Mouse (Mus musculus) CH12.LX (cell line): Measurements from ENCODE around the gene D1Ertd622e. TPM values are rescaled to one million over a fixed set of nuclear protein-coding genes. Genes with fewer than 3 reads are reported as not detected.

ENCODE experiments used
- DNase-seq: peaks from one replicate; pipeline ENCODE4 v3.0.0-alpha.2; 2013; ENCODE audit errors: extremely low read depth
- H3K27ac ChIP-seq: 2 replicates; pipeline ENCODE4 v1.5.1; 2012; ENCODE audit warnings: low read depth, mild to moderate bottlenecking, control low read depth, moderate library complexity; ENCODE audit not compliant: insufficient read depth
- H3K27me3 ChIP-seq: replicated peaks from 2 replicates; pipeline ENCODE3; 2012; ENCODE audit warnings: inconsistent platforms
- H3K36me3 ChIP-seq, 2 experiments: replicated peaks in 1 of 2; 2 replicates each; pipeline versions ENCODE3 to v1.6.1; 2012; ENCODE audit warnings: inconsistent platforms in 1 of 2, low read length in 1 of 2, mild to moderate bottlenecking in 1 of 2, mixed read lengths in 1 of 2, moderate library complexity in 1 of 2; ENCODE audit not compliant: control insufficient read depth in 1 of 2, insufficient read depth in 1 of 2
- H3K4me1 ChIP-seq, 2 experiments: 2 replicates each; pipeline ENCODE4 v1.6.1; 2012; ENCODE audit warnings: inconsistent platforms in 1 of 2, moderate library complexity in 1 of 2; ENCODE audit not compliant: insufficient read depth in 2 of 2, control insufficient read depth in 1 of 2
- H3K4me2 ChIP-seq: 2 replicates; pipeline ENCODE4 v1.6.1; 2012; ENCODE audit warnings: low read depth, mild to moderate bottlenecking, control low read depth; ENCODE audit not compliant: poor library complexity, insufficient read depth, severe bottlenecking
- H3K4me3 ChIP-seq, 3 experiments: fragments of 150-350 bp in 1 of 3; sonication (generic) in 1 of 3; replicated peaks in 1 of 3; 2 replicates each; pipeline versions ENCODE3 to v1.5.1; 2011 to 2012; ENCODE audit warnings: low read depth in 2 of 3, low read length in 2 of 3, mild to moderate bottlenecking in 2 of 3, moderate library complexity in 2 of 3, control low read depth in 1 of 3, improper control_type of control experiment in 1 of 3, inconsistent platforms in 1 of 3, mixed read lengths in 1 of 3; ENCODE audit not compliant: poor library complexity in 1 of 3
- H3K79me2 ChIP-seq: replicated peaks from 2 replicates; pipeline ENCODE4 v1.6.1; 2012; ENCODE audit warnings: mild to moderate bottlenecking, moderate library complexity; ENCODE audit not compliant: control insufficient read depth, poor library complexity, insufficient read depth, severe bottlenecking; ENCODE audit errors: extremely low read depth
- H3K9ac ChIP-seq: 2 replicates; pipeline ENCODE4 v1.6.1; 2012; ENCODE audit warnings: low read depth, mild to moderate bottlenecking, control low read depth, moderate library complexity; ENCODE audit not compliant: insufficient read depth
- H3K9me3 ChIP-seq: replicated peaks from 2 replicates; pipeline ENCODE3; 2012; ENCODE audit warnings: low read length, inconsistent platforms, mixed read lengths
- BHLHE40 ChIP-seq: IDR thresholded peaks from 2 replicates; pipeline ENCODE4 v1.6.1; 2011; ENCODE audit warnings: mild to moderate bottlenecking, low read depth, low read length, improper control_type of control experiment
- CTCF ChIP-seq, 2 experiments: IDR thresholded peaks in 1 of 2; conservative IDR thresholded peaks in 1 of 2; 2 replicates each; pipeline ENCODE4 v1.5.1; 2011 to 2012; ENCODE audit warnings: low read depth in 2 of 2, low read length in 2 of 2, improper control_type of control experiment in 1 of 2, inconsistent platforms in 1 of 2, mild to moderate bottlenecking in 1 of 2, moderate library complexity in 1 of 2
- E2F4 ChIP-seq: IDR thresholded peaks from 2 replicates; pipeline ENCODE4 v1.6.1; 2011; ENCODE audit warnings: low read depth, low read length, improper control_type of control experiment; ENCODE audit not compliant: insufficient replicate concordance
- EP300 ChIP-seq: IDR thresholded peaks from 2 replicates; pipeline ENCODE4 v1.6.1; 2011; ENCODE audit warnings: low read length, improper control_type of control experiment
- ETS1 ChIP-seq: conservative IDR thresholded peaks from 2 replicates; pipeline ENCODE4 v1.6.1; 2012; ENCODE audit warnings: low read depth, mild to moderate bottlenecking, inconsistent platforms, low read length, improper control_type of control experiment, moderate library complexity
- GABPA ChIP-seq: IDR thresholded peaks from 2 replicates; pipeline ENCODE4 v1.6.1; 2012; ENCODE audit warnings: low read depth, low read length, improper control_type of control experiment, inconsistent platforms; ENCODE audit not compliant: insufficient replicate concordance
- IRF4 ChIP-seq: IDR thresholded peaks from 2 replicates; pipeline ENCODE4 v1.6.1; 2014; ENCODE audit warnings: low read depth, mild to moderate bottlenecking, inconsistent platforms, low read length, improper control_type of control experiment
- JUND ChIP-seq: conservative IDR thresholded peaks from 2 replicates; pipeline ENCODE4 v1.6.1; 2011; ENCODE audit warnings: low read depth, low read length, improper control_type of control experiment
- MAFK ChIP-seq: IDR thresholded peaks from 2 replicates; pipeline ENCODE4 v1.6.1; 2011; ENCODE audit warnings: low read length, improper control_type of control experiment; ENCODE audit not compliant: insufficient replicate concordance
- MAX ChIP-seq: IDR thresholded peaks from 2 replicates; pipeline ENCODE4 v1.6.1; 2011; ENCODE audit warnings: low read length, improper control_type of control experiment
- MXI1 ChIP-seq: IDR thresholded peaks from 2 replicates; pipeline ENCODE4 v1.6.1; 2011; ENCODE audit warnings: mild to moderate bottlenecking, low read depth, low read length, improper control_type of control experiment
- MYC ChIP-seq: IDR thresholded peaks from 2 replicates; pipeline ENCODE4 v1.6.1; 2011; ENCODE audit warnings: low read depth, mild to moderate bottlenecking, improper control_type of control experiment, low read length
- NELFE ChIP-seq: IDR thresholded peaks from 2 replicates; pipeline ENCODE4 v1.6.1; 2011; ENCODE audit warnings: low read depth, low read length, improper control_type of control experiment
- NRF1 ChIP-seq: IDR thresholded peaks from 2 replicates; pipeline ENCODE4 v1.6.1; 2014; ENCODE audit warnings: low read depth, mild to moderate bottlenecking, inconsistent platforms, low read length, improper control_type of control experiment, moderate library complexity
- POLR2AphosphoS2 ChIP-seq: IDR thresholded peaks from 2 replicates; pipeline ENCODE4 v1.6.1; 2011; ENCODE audit warnings: low read depth, low read length, improper control_type of control experiment
- RCOR1 ChIP-seq: conservative IDR thresholded peaks from 2 replicates; pipeline ENCODE4 v1.6.1; 2012; ENCODE audit warnings: low read depth, mild to moderate bottlenecking, inconsistent platforms, low read length, improper control_type of control experiment
- SIN3A ChIP-seq: IDR thresholded peaks from 2 replicates; pipeline ENCODE4 v1.6.1; 2012; ENCODE audit warnings: low read length, improper control_type of control experiment, inconsistent platforms
- SMC3 ChIP-seq: IDR thresholded peaks from 2 replicates; pipeline ENCODE4 v1.6.1; 2011; ENCODE audit warnings: low read depth, low read length, improper control_type of control experiment
- TBP ChIP-seq: conservative IDR thresholded peaks from 2 replicates; pipeline ENCODE4 v1.6.1; 2011; ENCODE audit warnings: low read depth, low read length, improper control_type of control experiment
- USF2 ChIP-seq: conservative IDR thresholded peaks from 2 replicates; pipeline ENCODE4 v1.6.1; 2011; ENCODE audit warnings: low read depth, low read length, improper control_type of control experiment
- ZKSCAN1 ChIP-seq: IDR thresholded peaks from 2 replicates; pipeline ENCODE4 v1.6.1; 2012; ENCODE audit warnings: low read depth, inconsistent platforms, low read length, improper control_type of control experiment, borderline replicate concordance
- dilution Hi-C: fragments of 300-500 bp; cut with MboI; formaldehyde crosslinking; loops from 2 replicates; pipeline ENCODE4 v1.14.3; 2020; ENCODE audit warnings: low sequenced_read_pairs; ENCODE audit not compliant: extremely low pct_unique_long_range_greater_than_20kb, extremely low pct_ligation_motif_present
- in situ Hi-C: fragments of 300-500 bp; cut with MboI; formaldehyde crosslinking; loops from 3 replicates; pipeline ENCODE4 v1.14.3; 2019; ENCODE audit warnings: low sequenced_read_pairs, low pct_ligation_motif_present, low pct_unique_long_range_greater_than_20kb, mixed read lengths
- polyA plus RNA-seq: library from polyadenylated mRNA; unstranded; fragments of >175 nt; gene quantifications from 2 replicates; pipeline ENCODE4 v1.2.1, GENCODE M21; 2012; ENCODE audit warnings: low read depth; ENCODE audit not compliant: insufficient read length
- total RNA-seq, 2 experiments: library from RNA; depleted of rRNA; stranded (reverse); fragments of 300-350 nt in 1 of 2; fragments of >200 nt in 1 of 2; gene quantifications; 2 replicates each; pipeline ENCODE4 v1.2.3; 2012 to 2014

The D1Ertd622e gene
- total and polyA plus RNA-seq, 3 experiments, result 9.0 to 27.3 (median 22.1) TPM

- in situ Hi-C loops (no loop called here), dilution Hi-C loops (no loop called here)
- Histone ChIP-seq H3K27ac (peak overlapping the region; percentile 57), H3K27me3 (no peaks in the 10 kb centered on the region), H3K4me2 (peak overlapping the region; percentile 75), H3K9me3 (peaks cover 2% of the 10 kb centered on the region), H3K4me3 (peak overlapping the region in 1 of 3 experiments; percentile 18), H3K4me1 (peaks cover 7 to 69% of the 10 kb centered on the region in 2 experiments), H3K9ac (peak overlapping the region; percentile 53), H3K79me2 (peaks cover 8% of the 10 kb centered on the region; the same call in 1 of the 2 replicates), H3K36me3 (peaks cover 9 to 55% of the 10 kb centered on the region in 2 experiments)
- no peak for DNase-seq
- TF ChIP-seq MAX (0 out of 2 replicates have a peak, but pooled peaks have one; percentile 15), MAFK (peak; percentile 94), EP300 (no peak), BHLHE40 (0 out of 2 replicates have a peak, but pooled peaks have one; percentile 7)
These were observed 11.8 kb downstream of the D1Ertd622e start for GRCm38 (mm10) chr1:97650072-97650471.

GRCm38 (mm10) chr1:97647037-97647436, 14.8 kb downstream of the D1Ertd622e start:
- in situ Hi-C loops (no loop called here), dilution Hi-C loops (no loop called here)
- Histone ChIP-seq H3K36me3 (peaks cover 13 to 61% of the 10 kb centered on the region in 2 experiments), H3K9me3 (peaks cover 2% of the 10 kb centered on the region), H3K79me2 (peaks cover 4% of the 10 kb centered on the region; the same call in 1 of the 2 replicates), H3K4me1 (peaks cover 7 to 39% of the 10 kb centered on the region in 2 experiments), H3K4me3 (no peak overlapping the region), H3K27ac (no peak overlapping the region), H3K4me2 (no peak overlapping the region), H3K9ac (no peak overlapping the region), H3K27me3 (no peaks in the 10 kb centered on the region)
- TF ChIP-seq CTCF (conservative IDR thresholded peaks at IDR 0.05 in 1 of 2, IDR thresholded peaks at IDR 0.05 in 1 of 2; ENCODE audit: low read depth in 2 of 2, low read length in 2 of 2) (peak in 1 of 2 experiments; percentile 22; a peak in 2 of 4 replicates), IRF4 (no peak)
- DNase-seq, result no peak

GRCm38 (mm10) chr1:97634104-97634503, 27.8 kb downstream of the D1Ertd622e start:
- Histone ChIP-seq H3K27me3 (no peaks in the 10 kb centered on the region), H3K4me1 (peaks cover 2 to 10% of the 10 kb centered on the region in 2 experiments; a peak in 2 of 4 replicates), H3K27ac (no peak overlapping the region), H3K9ac (no peak overlapping the region), H3K36me3 (peaks cover 0 to 25% of the 10 kb centered on the region in 2 experiments), H3K79me2 (no peaks in the 10 kb centered on the region), H3K4me2 (no peak overlapping the region), H3K9me3 (no peaks in the 10 kb centered on the region), H3K4me3 (no peak overlapping the region)
- no peak for DNase-seq
- in situ Hi-C loops, result no loop called here
- dilution Hi-C loops, result no loop called here
- no peak for TF ChIP-seq TBP
- TF ChIP-seq JUND, result no peak
- no peak for TF ChIP-seq IRF4
- no peak for TF ChIP-seq E2F4
- no peak for TF ChIP-seq SIN3A
- no peak for TF ChIP-seq ETS1
- no peak for TF ChIP-seq POLR2AphosphoS2
- no peak for TF ChIP-seq ZKSCAN1
- no peak for TF ChIP-seq NRF1
- TF ChIP-seq NELFE, result no peak
- no peak for TF ChIP-seq MYC
- no peak for TF ChIP-seq RCOR1
- no peak for TF ChIP-seq GABPA
- no peak for TF ChIP-seq MXI1
- TF ChIP-seq SMC3, result no peak
- no peak for TF ChIP-seq MAFK
- no peak for TF ChIP-seq USF2
